Mouse (Mus musculus) adrenal gland, postnatal 25 days (tissue): ENCODE results near the gene Adgra3. TPM values are rescaled to one million over a fixed set of nuclear protein-coding genes. Genes with fewer than 3 reads are reported as not detected.

Experiments
- DNase-seq: peaks from one replicate; pipeline ENCODE4 v3.0.0; 2021; ENCODE audit warnings: mixed read lengths
- long read RNA-seq: library from polyadenylated mRNA; stranded (forward); transcript quantifications from one replicate; pipeline ENCODE4 v2.0.0, GENCODE M21; 2021
- total RNA-seq: library from RNA; stranded (reverse); gene quantifications from 2 replicates; pipeline ENCODE4 v1.2.3, GENCODE M21; 2021

Gene Adgra3
- 51.8 and 58.4 TPM in 2 replicates for total RNA-seq
- long read RNA-seq, full-length matches to known transcripts = 56 of 70 reads
- long read RNA-seq, partial matches to known transcripts = 9 of 70 reads
- long read RNA-seq, other reads (novel, unspliced or antisense) = 5 of 70 reads

DNA sequence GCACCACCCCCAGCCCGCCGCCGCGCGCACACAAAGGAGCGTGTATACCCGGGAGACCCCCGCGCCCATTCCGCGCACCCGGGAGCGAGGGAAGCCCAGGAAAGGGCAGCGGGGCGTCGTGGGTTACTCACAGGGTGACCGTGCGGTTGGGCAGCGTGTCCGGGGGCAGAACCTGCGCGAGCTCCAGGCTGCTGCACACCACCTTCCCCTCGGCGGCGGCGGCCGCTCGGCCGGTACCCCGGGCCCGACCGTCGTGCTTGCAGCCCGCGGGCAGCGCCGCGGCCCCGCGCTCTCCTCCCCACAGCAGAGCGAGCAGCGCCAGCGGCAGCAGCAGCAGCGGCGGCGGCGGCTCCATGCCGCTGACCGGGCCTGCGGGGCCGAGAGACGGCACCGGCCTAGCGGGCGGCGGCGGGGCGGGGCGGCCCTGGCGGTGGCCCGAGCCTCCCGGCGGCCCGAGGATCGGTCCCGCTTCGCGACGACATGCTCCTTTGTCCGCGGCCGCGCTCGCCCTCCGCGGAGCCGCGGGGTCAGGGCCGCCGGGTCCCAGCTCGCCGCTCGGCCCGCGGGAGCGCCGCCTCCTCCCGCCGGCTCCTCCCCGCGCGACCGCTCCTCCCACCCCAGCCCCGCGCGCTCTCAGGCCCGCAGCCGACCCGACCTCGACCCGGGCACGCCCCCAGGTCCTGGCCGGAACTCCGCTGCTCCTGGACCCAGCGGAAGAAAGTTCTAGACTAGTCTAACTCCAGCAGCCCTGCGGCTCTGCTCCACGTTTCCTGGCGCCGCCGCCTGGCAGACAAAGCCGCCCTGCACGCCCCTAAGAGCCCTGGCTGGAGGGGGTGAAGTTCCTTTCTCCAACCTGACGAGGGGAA, at the start of gene Adgra3:
TSS of gene Adgra3 (minus strand) at position 586 of the 866 bp plus-strand sequence.
- peak; percentile 89 for DNase-seq

DNA sequence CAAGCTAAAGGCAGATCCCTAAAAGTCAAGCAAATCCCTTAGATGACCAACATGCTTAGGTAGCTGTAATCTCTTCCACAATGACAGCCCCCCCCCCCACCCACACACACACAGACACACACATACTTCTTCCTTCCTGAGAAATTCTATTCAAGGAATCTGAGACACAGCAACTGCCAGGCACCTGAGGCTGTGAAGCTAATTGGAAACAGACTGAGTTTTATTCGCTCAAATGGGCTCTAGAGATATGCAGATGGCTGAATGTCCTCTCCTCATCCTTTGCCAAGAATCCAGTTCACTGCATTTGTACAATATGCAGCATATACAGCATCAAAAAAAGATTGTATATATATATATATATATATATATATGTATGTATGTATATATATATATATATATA, 24.6 kb upstream of the Adgra3 start:
- DNase-seq = no peak

DNA sequence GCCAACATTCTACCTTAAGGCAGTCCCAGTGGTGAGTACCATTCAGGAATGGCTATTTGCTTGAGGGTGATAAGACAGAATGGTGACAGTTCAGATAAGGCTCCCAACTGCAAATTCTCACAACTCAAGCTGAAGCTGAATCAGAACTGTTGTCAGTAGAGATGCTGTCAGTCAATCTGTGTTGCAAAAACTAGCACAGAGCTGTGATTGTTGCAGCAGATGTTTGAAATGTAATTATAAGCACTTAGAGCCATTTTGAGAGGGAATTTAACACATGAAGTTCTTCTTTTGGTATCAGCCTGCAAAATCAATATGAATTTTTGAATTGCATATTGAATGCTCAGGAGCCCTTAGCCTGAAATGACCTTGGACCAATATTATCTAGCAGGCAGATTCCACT, 15.4 kb upstream of the Adgra3 start:
- no peak for DNase-seq

DNA sequence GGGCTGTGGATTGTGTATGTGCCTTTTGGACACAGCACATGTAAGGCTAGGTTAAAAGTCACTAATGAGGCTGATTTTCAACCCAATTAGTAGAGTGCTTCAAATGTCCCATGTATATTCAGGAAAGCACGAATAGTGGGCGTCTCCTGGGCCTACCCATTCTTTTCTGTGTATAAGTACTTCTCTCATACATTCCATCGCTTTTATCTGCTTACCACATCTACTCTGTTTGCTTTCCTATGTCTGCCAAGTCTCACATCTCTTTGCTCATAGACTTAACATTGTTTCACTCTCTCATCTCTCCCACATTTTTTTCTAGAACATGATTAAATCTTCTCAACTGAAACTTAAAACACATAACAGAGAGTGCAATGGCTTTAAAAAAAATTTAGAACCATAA, 5.4 kb upstream of the Adgra3 start:
- no peak for DNase-seq

DNA sequence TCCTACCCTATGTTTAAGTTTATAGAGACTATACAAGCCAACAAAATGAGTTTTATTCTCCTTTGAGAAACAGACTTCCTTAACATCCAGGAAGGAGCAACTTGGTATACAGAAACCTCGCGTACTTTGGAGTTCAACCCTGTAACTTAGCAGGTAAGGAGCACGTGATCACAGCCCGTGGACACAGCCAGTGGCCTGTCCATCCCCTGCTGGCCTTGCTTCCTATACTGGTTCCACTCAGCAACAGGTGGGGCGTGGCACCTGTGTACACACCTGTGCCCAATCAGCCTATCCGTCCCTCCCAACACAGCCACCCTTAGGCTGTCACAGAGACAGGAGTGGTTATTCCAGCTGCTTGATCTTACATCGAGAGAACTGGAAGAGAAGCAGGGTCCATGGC, 780 bp upstream of the Adgra3 start:
- DNase-seq = no peak

DNA sequence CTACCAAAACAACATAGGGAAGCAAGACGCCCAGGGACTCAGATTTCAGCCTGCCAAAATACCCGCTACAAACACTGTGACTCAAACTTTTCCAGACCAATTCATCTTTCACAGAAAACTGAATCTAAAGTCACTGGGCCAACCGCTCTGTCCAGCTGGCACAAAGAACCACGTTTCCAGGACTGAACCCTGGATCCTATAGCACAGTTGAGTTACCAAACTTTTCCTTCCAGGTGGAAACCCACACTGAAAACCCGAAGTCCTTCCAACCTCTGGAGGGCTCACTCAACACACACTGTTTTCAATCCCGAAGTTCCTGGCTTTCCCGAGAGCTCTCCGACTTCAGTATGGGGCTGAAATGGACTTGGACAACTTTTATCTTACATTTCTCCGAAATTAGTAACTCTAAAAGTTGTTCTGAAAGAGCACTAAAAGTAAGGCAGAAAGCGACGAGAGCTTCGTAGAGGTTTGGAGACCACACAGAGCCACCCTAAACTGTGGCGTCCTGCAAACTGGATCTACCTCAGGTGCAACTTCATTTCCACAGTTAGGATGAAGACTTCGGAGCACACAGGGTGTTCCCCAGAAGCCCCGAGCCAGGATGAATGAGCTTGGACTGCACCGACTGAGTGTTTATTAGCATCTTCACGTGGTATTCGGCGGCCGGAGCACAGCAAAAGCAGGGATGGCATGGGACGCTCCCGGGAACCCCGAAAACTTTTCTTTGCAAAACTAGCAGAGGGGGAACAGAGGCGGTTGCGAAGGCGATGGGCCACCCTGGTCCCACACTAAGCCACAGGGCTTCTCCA, 990 bp downstream of the Adgra3 start:
- peak; percentile 13 for DNase-seq

DNA sequence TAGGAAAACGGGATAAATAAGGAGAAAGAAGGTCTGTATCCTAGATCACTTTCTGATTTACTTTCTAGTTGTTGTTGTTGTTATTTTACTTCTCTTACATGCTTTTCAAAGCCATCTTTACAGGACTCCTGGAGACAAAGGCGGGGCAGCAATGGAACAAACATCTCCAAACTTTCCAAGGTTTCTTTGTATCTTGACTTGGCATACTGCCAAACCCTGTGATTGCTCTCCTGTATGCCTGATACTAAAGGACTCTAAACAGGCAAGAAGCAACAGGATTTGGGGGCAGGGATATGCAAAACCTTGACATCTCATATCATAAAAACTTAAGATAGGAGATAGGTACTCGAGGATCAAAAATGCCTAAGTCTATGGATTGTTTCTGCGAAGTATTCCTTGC, 6.3 kb downstream of the Adgra3 start:
- DNase-seq = no peak

DNA sequence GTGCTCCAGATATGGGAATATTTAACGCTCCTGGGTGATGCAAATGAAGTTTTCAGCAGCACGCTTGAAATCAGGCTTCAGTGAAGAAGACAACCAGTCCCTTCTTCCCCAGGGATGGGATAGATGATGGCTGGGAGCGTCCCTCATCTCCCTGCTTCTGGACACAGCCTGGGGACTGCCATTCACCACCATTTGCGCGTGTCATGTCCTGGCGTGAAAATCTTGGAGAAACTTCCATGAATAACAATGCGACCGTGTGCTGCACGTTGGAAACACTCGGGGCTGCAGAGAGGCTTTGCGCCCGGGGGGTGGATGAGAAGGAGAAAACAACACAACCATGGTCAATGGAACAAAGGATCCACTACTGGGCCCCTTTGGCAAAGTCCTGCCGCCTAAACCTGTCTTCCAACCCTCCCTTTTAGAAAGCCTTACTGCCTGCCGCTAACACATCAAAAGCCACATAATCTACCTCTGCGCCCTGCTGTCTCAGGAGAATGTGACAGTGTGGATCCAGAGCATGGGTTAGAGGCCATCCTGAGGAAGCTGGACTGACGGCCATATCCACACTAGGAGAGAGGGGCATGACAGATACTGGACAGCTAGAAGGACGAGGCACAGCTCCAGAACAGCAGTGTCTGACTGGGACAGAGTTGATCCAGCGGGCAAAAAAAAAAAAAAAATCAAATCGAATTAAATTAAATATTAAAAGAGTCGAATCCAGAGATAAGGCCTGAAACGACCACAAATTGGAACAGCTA, 8.0 kb downstream of the Adgra3 start:
- no peak for DNase-seq

DNA sequence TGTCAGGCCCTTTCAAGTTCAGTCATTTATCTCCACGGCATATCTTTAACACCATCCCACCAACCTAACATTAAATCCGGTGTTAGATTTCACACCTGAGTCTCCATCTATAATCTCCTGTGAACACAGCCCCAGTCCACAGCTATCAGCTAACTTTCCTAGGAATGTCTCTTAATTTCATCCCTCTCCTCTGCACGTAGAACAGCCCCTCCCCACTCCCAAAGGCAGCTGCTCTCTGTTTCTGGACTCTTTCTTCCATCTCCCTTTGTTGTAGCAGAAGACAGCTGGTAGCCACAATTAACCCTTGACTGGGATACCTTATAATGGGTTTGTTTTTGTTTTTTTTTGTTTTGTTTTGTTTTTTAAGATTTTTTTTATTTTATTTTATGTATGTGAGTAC, 8.8 kb downstream of the Adgra3 start:
- DNase-seq = no peak

DNA sequence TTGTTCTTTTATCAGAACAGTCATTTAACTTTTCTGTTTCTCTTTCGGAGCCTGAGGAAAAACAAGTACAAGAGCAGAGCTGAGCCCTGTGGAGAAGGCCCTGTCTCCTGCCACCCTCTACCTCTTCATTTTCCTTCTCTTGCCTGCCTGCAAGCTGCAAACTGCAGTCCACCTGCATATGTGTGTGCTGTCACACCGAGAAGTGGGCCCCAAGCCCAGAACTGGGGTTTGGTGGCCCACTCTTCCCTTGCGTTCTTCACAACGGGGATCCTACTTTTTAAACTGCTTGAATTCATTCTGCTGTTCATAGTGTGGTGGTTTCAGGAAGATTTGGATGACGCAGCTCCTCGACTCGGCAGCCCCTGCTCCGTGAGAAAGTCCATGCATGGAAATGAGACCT, 9.3 kb downstream of the Adgra3 start:
- DNase-seq = no peak

DNA sequence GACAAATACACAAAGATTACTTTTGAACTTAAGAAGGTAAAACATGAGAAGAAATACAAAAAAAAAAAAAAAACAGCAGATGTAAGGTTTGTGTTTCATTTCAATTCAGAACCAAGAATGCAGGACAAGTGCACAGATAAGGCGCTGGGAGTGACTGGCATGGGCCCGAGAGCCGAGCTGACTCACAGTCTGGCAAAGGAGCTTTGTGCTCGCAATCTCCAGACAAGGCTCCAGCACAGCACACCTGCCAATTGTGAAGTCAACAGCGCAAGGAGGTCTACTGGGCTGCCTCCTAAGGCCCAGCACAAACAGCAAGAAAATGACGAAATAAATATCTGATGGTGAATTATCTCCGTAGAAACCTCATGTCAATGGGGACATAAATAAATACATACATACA, 9.8 kb downstream of the Adgra3 start:
- peak; percentile 63 for DNase-seq

DNA sequence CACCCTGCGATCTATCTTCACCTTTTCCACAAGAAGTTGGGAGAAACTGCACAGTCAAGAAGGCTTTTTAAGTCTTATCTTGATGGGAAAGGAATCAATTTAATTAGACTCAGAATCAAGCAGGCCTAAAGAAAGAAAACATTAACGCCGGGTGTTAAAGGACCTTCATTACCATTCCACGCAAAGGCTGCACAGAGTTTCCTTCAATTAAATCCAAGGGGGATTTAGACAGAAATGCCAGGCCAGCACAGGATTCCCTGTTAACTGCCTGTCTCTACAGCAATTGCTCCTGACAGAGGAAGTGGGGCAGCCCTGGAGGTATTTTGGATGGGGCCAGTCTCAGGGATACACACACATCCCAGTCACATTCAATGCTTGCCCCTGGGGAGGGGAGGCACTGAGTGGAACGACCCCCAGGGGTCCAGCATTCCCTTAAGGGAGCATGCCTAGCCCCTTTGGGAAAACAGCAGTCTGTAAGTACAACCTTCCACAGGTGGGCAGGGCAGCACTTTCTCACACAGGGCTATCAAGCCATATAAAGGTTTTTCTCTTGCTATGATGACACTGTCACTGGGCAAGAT, 10.4 kb downstream of the Adgra3 start:
- no peak for DNase-seq

DNA sequence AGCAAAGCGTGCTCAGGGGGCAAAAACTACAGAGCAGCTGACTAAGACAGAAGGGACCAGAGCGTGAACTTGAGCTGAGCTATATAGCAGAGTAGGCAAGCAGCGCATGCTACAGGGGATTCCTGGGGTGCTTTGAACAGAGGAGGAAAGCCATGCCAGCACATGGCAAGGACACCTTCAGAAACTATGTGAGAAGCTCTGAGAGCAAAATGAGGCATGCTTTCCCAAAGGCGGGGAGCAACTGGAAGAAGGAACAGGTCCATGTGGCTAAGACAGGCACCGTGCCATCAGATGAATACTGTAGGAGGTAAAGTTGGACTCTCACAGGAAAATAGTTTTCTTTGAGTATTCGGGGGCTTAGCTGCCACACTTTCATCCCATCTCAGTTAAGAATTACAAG, 13.6 kb downstream of the Adgra3 start:
- DNase-seq = no peak

DNA sequence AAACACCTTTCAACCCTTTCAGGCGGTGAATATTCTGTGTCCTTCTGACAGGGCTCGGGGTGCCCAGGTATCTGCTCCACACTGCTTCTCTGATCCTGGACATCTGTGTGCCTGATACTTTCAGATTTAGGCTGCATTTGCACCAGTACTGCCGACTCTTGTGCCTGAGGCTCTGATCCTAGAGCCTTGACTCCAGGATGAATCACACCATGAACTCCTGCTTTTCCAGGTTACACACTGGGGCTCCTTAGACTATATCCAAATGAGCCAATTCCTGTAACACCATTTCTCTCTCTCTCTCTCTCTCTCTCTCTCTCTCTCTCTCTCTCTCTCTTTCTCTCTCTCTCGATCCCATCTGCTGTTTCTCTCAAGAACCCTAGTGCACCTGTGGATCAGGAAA, 15.1 kb downstream of the Adgra3 start:
- no peak for DNase-seq

DNA sequence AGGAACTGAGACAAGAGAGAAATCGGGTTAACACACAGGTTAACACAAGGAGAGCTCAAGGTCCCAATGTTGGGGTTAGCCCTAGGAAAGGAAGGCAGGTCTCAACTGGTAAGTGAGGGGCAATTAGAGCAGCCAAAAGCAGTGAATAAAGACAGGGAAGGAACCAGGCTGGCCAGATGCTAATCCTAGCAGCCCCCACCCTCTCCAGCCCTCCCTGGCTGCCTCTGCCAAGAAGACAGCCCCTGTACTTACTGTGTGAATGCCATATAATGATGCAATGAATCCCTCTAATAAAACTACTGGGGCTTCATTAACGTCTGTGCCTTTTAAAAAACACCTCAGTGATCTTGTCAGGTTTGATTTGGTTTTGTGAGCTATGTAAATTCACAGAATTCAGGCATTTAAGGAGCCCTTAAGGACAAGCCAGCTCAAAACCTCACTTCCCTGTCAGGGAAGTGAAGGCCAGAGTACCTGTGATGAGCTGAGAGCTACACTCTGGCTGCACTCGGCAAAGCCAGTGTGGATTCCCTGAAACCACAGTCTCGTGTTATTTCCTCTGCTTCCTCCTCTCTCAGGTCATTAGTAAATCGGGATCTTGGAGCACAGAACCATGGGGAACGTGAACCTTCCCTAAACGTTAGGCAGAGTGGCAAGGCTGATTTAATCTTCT, 16.4 kb downstream of the Adgra3 start:
- no peak for DNase-seq

DNA sequence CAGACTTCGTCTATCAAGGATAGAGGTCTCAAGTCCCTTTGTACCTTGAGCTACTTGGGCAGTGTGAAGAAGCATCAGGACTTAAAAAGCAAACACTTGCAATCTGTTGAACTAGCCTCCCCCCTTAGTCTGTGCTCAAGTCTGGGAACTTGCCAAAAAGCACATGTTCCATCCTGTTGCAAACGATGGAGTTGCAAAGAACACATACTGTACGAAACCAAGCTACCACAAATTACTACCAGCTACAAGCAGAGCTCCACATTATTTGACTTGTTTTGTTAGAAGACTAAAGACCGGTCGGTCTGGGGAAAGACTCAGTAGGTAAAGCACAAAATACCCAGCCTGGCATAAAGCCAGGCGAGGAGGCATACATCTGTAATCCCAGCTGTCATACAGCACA, 19.3 kb downstream of the Adgra3 start:
- no peak for DNase-seq

DNA sequence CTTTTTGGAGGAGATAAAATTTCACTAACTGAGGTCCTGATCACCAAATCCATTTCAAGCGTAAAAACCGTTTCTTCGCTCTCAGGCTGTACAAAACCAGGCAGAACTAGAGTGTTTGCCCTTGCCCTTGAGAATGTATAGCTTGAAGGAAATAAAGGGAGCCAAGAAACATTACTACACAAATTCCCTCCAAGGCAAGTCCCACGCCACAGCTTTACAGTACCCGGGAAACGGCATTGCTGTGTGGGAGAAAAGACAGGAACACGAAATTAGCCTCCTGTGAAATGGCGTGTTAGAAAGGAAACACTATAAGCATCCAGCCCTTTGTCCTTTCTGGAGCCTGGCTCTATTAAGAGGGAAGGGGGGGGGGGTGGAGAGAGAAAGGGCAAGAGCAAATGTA, 21.1 kb downstream of the Adgra3 start:
- DNase-seq = no peak

DNA sequence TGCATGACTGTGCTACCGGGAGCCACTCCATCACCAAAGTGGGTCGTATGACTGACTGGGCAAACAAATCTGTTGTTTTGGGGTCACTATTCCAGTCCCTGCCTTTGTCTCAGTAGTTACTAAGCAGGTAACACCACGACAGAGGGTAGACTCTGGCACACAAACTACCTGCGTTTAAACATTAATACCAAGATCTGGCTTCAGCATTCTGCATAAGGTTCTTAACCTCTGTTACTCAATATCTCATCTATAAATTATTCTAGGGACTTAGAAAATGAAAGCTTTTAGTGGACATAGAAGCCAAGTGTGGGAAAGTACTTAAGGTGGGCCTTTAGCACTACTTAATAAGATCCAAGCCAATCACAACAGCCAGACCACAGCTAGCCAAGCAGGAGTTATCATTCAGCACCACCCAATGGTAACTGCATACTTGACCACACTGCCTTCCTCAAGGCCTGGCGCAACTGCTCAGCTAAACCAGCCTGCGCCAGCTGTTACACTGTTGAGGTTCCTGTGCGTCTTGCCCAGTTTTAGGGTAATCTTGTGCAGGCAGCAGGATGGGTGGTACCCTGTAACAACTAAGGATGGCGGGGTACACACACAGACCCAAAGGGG, 23.8 kb downstream of the Adgra3 start:
- no peak for DNase-seq

DNA sequence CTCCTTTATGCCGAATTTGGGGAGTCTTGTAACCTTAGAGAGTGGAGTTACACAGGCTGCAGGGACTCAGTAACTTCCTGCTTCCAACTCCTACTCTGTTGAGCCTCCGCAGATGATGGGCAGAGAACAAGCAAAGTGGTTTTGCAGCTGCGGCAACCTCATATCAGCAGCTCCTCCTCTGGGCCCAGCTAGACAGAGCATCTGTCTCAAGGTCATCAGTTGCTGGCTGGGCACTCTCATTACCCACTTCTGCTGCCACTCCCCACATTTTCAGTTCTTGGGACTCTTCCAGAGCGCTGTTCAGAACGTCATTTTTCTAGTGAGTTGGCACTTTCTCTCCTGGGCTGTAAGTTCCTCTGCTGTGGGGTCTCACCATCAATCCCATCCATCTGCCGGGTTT, 24.6 kb downstream of the Adgra3 start:
- peak; percentile 26 for DNase-seq

DNA sequence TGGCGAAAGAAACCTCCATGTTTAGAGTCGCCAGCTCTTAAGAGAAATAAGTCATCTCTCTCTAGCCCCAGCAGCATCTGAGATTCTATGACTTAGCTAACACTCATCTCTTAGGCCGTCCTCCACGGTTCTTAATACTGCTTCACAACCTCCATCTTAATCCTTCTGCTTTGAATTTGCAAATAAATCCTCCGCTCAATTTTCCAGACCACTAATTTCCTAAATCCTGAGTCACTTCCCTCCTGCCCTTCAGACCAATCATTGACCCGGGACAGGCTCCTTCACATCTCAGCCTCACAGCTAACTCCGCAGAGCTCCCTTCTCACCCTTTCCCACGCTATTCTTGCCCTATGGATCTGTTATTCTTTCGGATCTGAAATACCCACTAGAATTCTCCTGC, 25.1 kb downstream of the Adgra3 start:
- no peak for DNase-seq

DNA sequence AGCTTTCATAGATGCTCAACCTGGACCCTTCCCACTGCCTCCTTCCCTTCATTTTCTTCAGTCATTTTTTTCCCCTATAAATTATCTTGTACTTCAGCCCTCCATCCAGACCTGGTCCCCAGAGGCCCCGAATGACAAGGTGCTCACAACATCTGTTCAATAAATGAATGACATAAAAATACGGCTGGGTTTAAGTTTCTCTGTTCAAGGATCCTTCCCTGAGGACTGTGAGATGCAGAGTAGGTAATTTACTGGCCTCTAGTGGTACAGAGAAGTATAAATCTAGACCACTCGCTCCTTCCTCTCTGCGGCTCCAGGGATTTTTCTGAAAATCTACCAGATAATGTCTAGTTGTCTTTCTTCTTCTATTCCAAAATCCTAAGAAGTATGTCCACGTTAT, 26.5 kb downstream of the Adgra3 start:
- no peak for DNase-seq
